Mouse (Mus musculus): ENCODE results near the gene Dzip3. TPM values are rescaled to one million over a fixed set of nuclear protein-coding genes. Genes with fewer than 3 reads are reported as not detected.
A peak's percentile ranks its signal among the peaks of the same experiment; 100 is the strongest.

Gene Dzip3
- polyA plus RNA-seq (2012; rRNA removed) = 1.4 and 1.5 TPM in 2 replicates

DNA sequence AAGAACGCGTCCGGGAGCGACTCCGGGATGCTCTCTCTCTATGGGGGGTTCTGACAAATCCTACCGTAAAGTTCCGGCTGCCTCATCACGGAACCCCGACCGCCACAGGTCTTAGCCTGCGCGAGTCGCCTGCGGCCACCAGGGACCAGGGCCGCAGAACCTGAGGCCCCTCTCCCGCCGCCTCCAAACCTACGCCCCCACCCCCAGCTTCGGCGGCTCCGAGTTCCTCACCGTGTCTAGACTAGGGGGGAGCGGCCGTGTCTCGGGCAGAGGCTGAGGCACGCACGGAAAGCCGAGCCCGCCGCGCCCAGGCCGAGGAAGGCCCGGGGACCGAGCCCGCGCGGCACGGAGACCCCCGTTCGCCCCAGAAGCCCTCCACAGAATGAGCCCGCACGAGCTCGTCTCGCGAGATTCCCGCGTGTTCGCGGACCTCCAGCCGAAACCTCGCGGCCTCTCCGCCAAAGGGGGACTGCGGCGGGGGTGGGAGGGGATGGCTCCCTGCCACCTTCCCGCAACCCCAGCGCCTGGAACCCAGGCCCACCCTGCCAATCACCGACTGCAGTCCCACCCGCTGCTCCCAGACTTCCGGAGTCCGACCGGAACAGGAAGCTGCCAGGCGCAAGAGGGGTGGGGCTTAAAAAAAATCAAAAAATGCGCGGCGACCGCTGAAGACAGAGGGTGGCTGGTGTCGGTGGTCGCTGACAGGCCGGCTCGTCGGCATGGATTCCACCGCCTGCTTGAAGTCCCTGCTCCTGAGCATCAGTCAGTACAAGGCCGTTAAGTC lies at the start of gene Dzip3, which contains the start of gene Cip2a:
TSS of gene Dzip3 (minus strand) at position 607 of the 784 bp plus-strand sequence.
TSS of gene Cip2a (plus strand) at position 627 of the 784 bp plus-strand sequence.
- under 1% methylated on average over 74 of the region's 74 CpGs for WGBS
- DNase-seq (ENCODE audit: low read depth in 1 of 2, low spot score in 2 of 2) = peak; percentile 61 to 81
- no peaks in the 10 kb centered on the region for H3K27me3 ChIP-seq (ENCODE audit: control insufficient read depth, insufficient read depth, low read length)
- peak within 1 kb of the TSS; percentile 78 for H3K27ac ChIP-seq (ENCODE audit: insufficient read depth, low read length)
- no peaks in the 10 kb centered on the region for H3K4me1 ChIP-seq (ENCODE audit: control insufficient read depth, insufficient read depth, insufficient read length)
- peak; percentile 34 for TF ChIP-seq POLR2A (IDR thresholded peaks at IDR 0.05; ENCODE audit: low read depth, low read length)
- TF ChIP-seq CTCF (IDR thresholded peaks at IDR 0.05; ENCODE audit: extremely low read depth, insufficient read depth, insufficient read length, insufficient replicate concordance) = no peak
- no peaks in the 10 kb centered on the region for H3K36me3 ChIP-seq (ENCODE audit: control insufficient read depth, insufficient read depth, low read length)
- H3K4me3 ChIP-seq (ENCODE audit: extremely low read depth, insufficient read depth, insufficient read length) = peak within 1 kb of the TSS; percentile 96

DNA sequence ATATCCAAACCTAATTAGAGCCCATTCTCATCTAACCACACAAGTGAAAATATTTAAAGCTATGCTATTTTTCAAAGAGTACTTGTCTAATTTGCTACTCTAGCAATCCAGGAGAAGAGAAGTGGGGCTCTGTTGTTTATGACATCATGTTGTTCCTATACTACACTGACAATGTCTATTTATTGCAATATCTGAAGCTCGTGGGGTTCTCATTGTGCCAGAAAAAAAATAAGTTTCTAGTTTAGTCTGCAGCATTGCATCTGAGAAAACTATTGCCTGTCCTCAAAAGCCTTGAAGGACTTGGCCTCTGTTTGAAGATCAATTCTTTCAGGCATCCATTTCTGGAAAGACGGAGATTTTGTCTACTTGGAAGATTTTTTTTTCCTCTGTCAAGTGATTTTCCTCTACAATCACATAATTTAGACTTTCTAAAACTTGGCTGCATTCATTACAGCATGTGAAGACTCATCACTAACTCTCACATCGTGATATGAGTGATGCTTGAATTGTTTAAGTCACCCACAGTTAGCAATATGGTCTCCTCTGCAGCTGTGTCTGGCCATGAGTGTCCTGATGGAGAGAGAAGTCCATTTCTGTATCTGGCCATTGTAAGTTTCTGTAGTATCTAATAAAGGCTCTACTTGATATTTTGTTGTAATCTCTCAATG lies 46.7 kb upstream of the Dzip3 start:
- TF ChIP-seq POLR2A (IDR thresholded peaks at IDR 0.05; ENCODE audit: low read depth, low read length) (no peak), CTCF (IDR thresholded peaks at IDR 0.05; ENCODE audit: extremely low read depth, insufficient read depth, insufficient read length, insufficient replicate concordance) (no peak)
- Histone ChIP-seq H3K4me3 (ENCODE audit: extremely low read depth, insufficient read depth, insufficient read length) (no peak overlapping the region), H3K36me3 (ENCODE audit: control insufficient read depth, insufficient read depth, low read length) (no peaks in the 10 kb centered on the region), H3K4me1 (ENCODE audit: control insufficient read depth, insufficient read depth, insufficient read length) (no peaks in the 10 kb centered on the region), H3K27me3 (ENCODE audit: control insufficient read depth, insufficient read depth, low read length) (no peaks in the 10 kb centered on the region), H3K27ac (ENCODE audit: insufficient read depth, low read length) (no peak overlapping the region)
- WGBS = 89% methylated on average over 3 of the region's 3 CpGs
- no peak for DNase-seq (ENCODE audit: low read depth in 1 of 2, low spot score in 2 of 2)

DNA sequence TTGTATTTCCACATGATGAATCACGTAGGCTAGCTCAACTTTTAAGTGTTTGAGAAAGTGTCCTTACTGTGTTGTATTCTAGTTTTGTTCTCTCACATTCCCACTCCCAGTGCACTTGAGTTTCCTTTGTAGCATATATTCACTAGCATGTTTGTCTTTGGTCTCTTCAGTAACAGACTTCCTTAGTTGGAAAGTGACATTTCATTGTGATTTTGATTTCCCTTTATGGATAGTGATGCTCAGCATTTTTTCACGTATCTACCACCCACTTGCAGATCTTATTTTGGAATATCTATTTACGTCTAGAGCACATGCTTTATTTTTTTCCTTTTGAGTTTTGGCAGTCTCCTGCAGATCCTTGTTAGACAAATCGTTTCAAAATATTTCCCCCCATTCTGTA lies 43.8 kb upstream of the Dzip3 start:
- no peaks in the 10 kb centered on the region for H3K4me1 ChIP-seq (ENCODE audit: control insufficient read depth, insufficient read depth, insufficient read length)
- no peaks in the 10 kb centered on the region for H3K36me3 ChIP-seq (ENCODE audit: control insufficient read depth, insufficient read depth, low read length)
- DNase-seq (ENCODE audit: low read depth in 1 of 2, low spot score in 2 of 2) = no peak
- 87% methylated on average over 4 of the region's 4 CpGs for WGBS
- no peaks in the 10 kb centered on the region for H3K27me3 ChIP-seq (ENCODE audit: control insufficient read depth, insufficient read depth, low read length)
- TF ChIP-seq CTCF (IDR thresholded peaks at IDR 0.05; ENCODE audit: extremely low read depth, insufficient read depth, insufficient read length, insufficient replicate concordance) (no peak), POLR2A (IDR thresholded peaks at IDR 0.05; ENCODE audit: low read depth, low read length) (no peak)
- no peak overlapping the region for H3K27ac ChIP-seq (ENCODE audit: insufficient read depth, low read length)
- no peak overlapping the region for H3K4me3 ChIP-seq (ENCODE audit: extremely low read depth, insufficient read depth, insufficient read length)

DNA sequence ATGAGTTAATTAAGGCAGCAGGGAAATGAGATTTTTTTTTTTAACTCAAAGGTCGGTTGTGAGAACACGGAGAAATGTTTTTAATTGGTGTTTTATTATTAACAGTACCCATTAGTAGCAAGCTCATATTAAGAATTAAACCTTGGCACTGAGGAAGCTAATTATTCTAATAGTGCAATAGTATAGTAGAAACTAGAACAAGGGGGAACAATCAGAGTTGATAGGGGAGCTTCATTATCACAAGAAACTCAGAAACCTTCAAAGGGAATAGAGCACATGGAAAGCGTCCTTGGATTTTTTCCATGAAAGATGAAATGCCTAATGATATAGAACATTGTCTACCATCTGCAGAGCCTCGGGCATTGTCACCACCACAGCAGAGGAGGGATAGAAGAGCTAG lies 41.9 kb upstream of the Dzip3 start:
- no peak overlapping the region for H3K27ac ChIP-seq (ENCODE audit: insufficient read depth, low read length)
- 82% methylated on average over 4 of the region's 4 CpGs for WGBS
- no peaks in the 10 kb centered on the region for H3K27me3 ChIP-seq (ENCODE audit: control insufficient read depth, insufficient read depth, low read length)
- H3K4me1 ChIP-seq (ENCODE audit: control insufficient read depth, insufficient read depth, insufficient read length) = no peaks in the 10 kb centered on the region
- no peaks in the 10 kb centered on the region for H3K36me3 ChIP-seq (ENCODE audit: control insufficient read depth, insufficient read depth, low read length)
- DNase-seq (ENCODE audit: low read depth in 1 of 2, low spot score in 2 of 2) = no peak
- TF ChIP-seq CTCF (IDR thresholded peaks at IDR 0.05; ENCODE audit: extremely low read depth, insufficient read depth, insufficient read length, insufficient replicate concordance) = no peak
- no peak for TF ChIP-seq POLR2A (IDR thresholded peaks at IDR 0.05; ENCODE audit: low read depth, low read length)
- H3K4me3 ChIP-seq (ENCODE audit: extremely low read depth, insufficient read depth, insufficient read length) = no peak overlapping the region

DNA sequence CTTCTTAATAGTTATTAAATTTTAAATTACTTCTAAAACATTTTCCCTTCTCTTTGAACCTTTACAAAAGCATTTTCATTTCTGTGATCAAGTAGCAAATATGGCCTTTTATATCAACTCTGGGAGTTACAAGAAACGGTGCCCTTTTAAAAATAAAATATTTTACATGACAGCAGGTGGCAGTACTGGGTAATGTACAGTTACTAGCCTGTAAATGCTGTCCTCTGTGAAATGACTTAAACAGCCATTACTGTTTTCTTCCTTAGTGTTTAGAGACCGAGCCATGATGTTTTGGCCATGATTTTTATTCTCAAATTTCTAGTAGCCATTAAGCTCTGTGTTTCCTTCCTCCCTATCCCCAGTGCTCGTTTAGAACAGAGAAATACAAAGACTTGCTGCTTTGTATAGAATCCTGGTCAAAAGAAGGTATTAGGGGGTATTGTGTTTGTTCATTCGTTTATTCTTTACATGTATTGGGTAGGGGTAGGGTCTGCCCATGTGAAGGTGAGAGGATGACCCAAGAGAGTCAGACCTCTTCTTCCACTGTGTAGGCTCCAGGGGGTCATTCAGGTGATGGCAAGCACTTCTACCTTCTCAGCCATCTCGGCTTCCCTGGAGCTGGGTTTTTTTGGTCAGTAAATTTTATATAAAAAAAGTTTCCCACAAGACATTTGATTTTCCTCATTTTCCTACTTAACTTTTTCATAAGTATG lies 22.8 kb upstream of the Dzip3 start:
- H3K4me3 ChIP-seq (ENCODE audit: extremely low read depth, insufficient read depth, insufficient read length) = no peak overlapping the region
- H3K4me1 ChIP-seq (ENCODE audit: control insufficient read depth, insufficient read depth, insufficient read length) = no peaks in the 10 kb centered on the region
- 78% methylated on average over 5 of the region's 5 CpGs for WGBS
- H3K36me3 ChIP-seq (ENCODE audit: control insufficient read depth, insufficient read depth, low read length) = peaks cover 2% of the 10 kb centered on the region; the same call in 1 of the 2 replicates
- no peak for DNase-seq (ENCODE audit: low read depth in 1 of 2, low spot score in 2 of 2)
- TF ChIP-seq CTCF (IDR thresholded peaks at IDR 0.05; ENCODE audit: extremely low read depth, insufficient read depth, insufficient read length, insufficient replicate concordance) = no peak
- TF ChIP-seq POLR2A (IDR thresholded peaks at IDR 0.05; ENCODE audit: low read depth, low read length) = no peak
- no peaks in the 10 kb centered on the region for H3K27me3 ChIP-seq (ENCODE audit: control insufficient read depth, insufficient read depth, low read length)
- H3K27ac ChIP-seq (ENCODE audit: insufficient read depth, low read length) = no peak overlapping the region

DNA sequence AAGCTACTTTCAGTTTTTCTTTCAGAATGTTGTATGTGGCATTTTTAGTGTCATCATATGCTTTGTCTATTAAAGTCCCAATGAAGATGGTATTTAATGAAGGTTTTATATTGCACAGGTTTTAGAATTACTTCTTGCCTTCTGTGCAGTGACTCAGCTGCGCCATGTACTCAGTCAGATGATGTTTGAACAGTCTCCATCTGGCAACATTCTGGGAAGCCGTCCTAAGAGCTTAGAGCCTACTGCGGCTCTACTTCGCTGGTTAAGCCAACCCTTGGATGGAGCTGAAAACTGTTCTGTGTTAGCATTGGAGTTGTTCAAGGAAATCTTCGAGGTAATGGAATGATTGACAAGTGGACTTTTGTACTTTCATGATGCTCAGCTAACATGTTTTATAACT lies 10.2 kb upstream of the Dzip3 start:
- Histone ChIP-seq H3K4me3 (ENCODE audit: extremely low read depth, insufficient read depth, insufficient read length) (no peak overlapping the region), H3K36me3 (ENCODE audit: control insufficient read depth, insufficient read depth, low read length) (no peaks in the 10 kb centered on the region), H3K27me3 (ENCODE audit: control insufficient read depth, insufficient read depth, low read length) (no peaks in the 10 kb centered on the region), H3K4me1 (ENCODE audit: control insufficient read depth, insufficient read depth, insufficient read length) (no peaks in the 10 kb centered on the region), H3K27ac (ENCODE audit: insufficient read depth, low read length) (no peak overlapping the region)
- TF ChIP-seq CTCF (IDR thresholded peaks at IDR 0.05; ENCODE audit: extremely low read depth, insufficient read depth, insufficient read length, insufficient replicate concordance) = no peak
- no peak for TF ChIP-seq POLR2A (IDR thresholded peaks at IDR 0.05; ENCODE audit: low read depth, low read length)
- WGBS = 96% methylated on average over 5 of the region's 5 CpGs
- DNase-seq (ENCODE audit: low read depth in 1 of 2, low spot score in 2 of 2) = no peak
